Mouse (Mus musculus) MEL (cell line): ENCODE measurements around the gene Sri. TPM values are rescaled to one million over a fixed set of nuclear protein-coding genes. Genes with fewer than 3 reads are reported as not detected.

Experiments
- DNase-seq: peaks from one replicate; pipeline ENCODE4 v3.0.0; 2011; ENCODE audit warnings: low read depth, low spot score
- H3K27ac ChIP-seq: 2 replicates; pipeline ENCODE4 v1.5.1; 2012; ENCODE audit warnings: low read depth, mild to moderate bottlenecking, control low read depth, low read length, moderate library complexity; ENCODE audit not compliant: control insufficient read depth
- H3K27me3 ChIP-seq, 2 experiments: fragments of 150-350 bp in 1 of 2; sonication (generic) in 1 of 2; 2 replicates each; pipeline ENCODE4 v1.6.1; 2012; ENCODE audit warnings: low read length in 2 of 2, mild to moderate bottlenecking in 2 of 2, improper control_type of control experiment in 1 of 2, moderate library complexity in 1 of 2; ENCODE audit not compliant: insufficient read depth in 2 of 2, control insufficient read depth in 1 of 2
- H3K36me3 ChIP-seq, 2 experiments: 2 replicates each; pipeline ENCODE4 v1.6.1; 2012 to 2014; ENCODE audit warnings: low read length in 2 of 2, improper control_type of control experiment in 1 of 2, inconsistent platforms in 1 of 2, mild to moderate bottlenecking in 1 of 2; ENCODE audit not compliant: insufficient read depth in 2 of 2, control insufficient read depth in 1 of 2
- H3K4me1 ChIP-seq, 2 experiments: fragments of 150-350 bp in 1 of 2; sonication (generic) in 1 of 2; 2 replicates each; pipeline ENCODE4 v1.6.1; 2012; ENCODE audit warnings: low read length in 2 of 2, improper control_type of control experiment in 1 of 2, mild to moderate bottlenecking in 1 of 2; ENCODE audit not compliant: insufficient read depth in 2 of 2, control insufficient read depth in 1 of 2
- H3K4me3 ChIP-seq, 2 experiments: fragments of 150-350 bp in 1 of 2; sonication (generic) in 1 of 2; 2 replicates each; pipeline ENCODE4 v1.5.1; 2012; ENCODE audit warnings: low read depth in 2 of 2, low read length in 2 of 2, mild to moderate bottlenecking in 2 of 2, moderate library complexity in 2 of 2, control low read depth in 1 of 2, improper control_type of control experiment in 1 of 2; ENCODE audit not compliant: control insufficient read depth in 1 of 2, insufficient read depth in 1 of 2
- H3K79me2 ChIP-seq: 2 replicates; pipeline ENCODE4 v1.6.1; 2012; ENCODE audit warnings: mild to moderate bottlenecking, low read length, moderate library complexity; ENCODE audit not compliant: control insufficient read depth, poor library complexity, insufficient read depth
- H3K9ac ChIP-seq: 2 replicates; pipeline ENCODE4 v1.6.1; 2012; ENCODE audit warnings: low read depth, mild to moderate bottlenecking, control low read depth, low read length, moderate library complexity; ENCODE audit not compliant: control insufficient read depth, poor library complexity, severe bottlenecking
- H3K9me3 ChIP-seq: fragments of 150-350 bp; sonication (generic); replicated peaks from 2 replicates; pipeline ENCODE4 v1.6.1; 2012; ENCODE audit warnings: mild to moderate bottlenecking, low read length, improper control_type of control experiment, moderate library complexity; ENCODE audit not compliant: insufficient read depth
- CHD1 ChIP-seq: IDR thresholded peaks from 2 replicates; pipeline ENCODE4 v1.6.1; 2012; ENCODE audit warnings: low read depth, mild to moderate bottlenecking, inconsistent platforms, low read length, improper control_type of control experiment
- ELF1 ChIP-seq: IDR thresholded peaks from 2 replicates; pipeline ENCODE4 v1.6.1; 2014; ENCODE audit warnings: low read depth, mild to moderate bottlenecking, inconsistent platforms, low read length, improper control_type of control experiment, moderate library complexity
- GABPA ChIP-seq: IDR thresholded peaks from 2 replicates; pipeline ENCODE4 v1.6.1; 2012; ENCODE audit warnings: low read depth, mild to moderate bottlenecking, inconsistent platforms, low read length, improper control_type of control experiment, moderate library complexity
- KAT2A ChIP-seq: conservative IDR thresholded peaks from 2 replicates; pipeline ENCODE4 v1.6.1; 2012; ENCODE audit warnings: low read depth, low read length, improper control_type of control experiment, inconsistent platforms
- MAX ChIP-seq: IDR thresholded peaks from 2 replicates; pipeline ENCODE4 v1.6.1; 2011; ENCODE audit warnings: low read length, improper control_type of control experiment
- MAZ ChIP-seq: IDR thresholded peaks from 2 replicates; pipeline ENCODE4 v1.6.1; 2012; ENCODE audit warnings: low read depth, mild to moderate bottlenecking, inconsistent platforms, low read length, improper control_type of control experiment
- MEF2A ChIP-seq: IDR thresholded peaks from 2 replicates; pipeline ENCODE4 v1.6.1; 2014; ENCODE audit warnings: low read depth, mild to moderate bottlenecking, inconsistent platforms, low read length, improper control_type of control experiment; ENCODE audit not compliant: poor library complexity, insufficient replicate concordance, severe bottlenecking; ENCODE audit errors: extremely low read depth
- MXI1 ChIP-seq: IDR thresholded peaks from 2 replicates; pipeline ENCODE4 v1.6.1; 2011; ENCODE audit warnings: mild to moderate bottlenecking, low read depth, low read length, improper control_type of control experiment
- NRF1 ChIP-seq: IDR thresholded peaks from 2 replicates; pipeline ENCODE4 v1.6.1; 2014; ENCODE audit warnings: low read depth, mild to moderate bottlenecking, inconsistent platforms, low read length, improper control_type of control experiment, moderate library complexity; ENCODE audit not compliant: poor library complexity, insufficient read depth, severe bottlenecking
- POLR2A ChIP-seq, 2 experiments: IDR thresholded peaks; 2 replicates each; pipeline ENCODE4 v1.6.1; 2011 to 2012; ENCODE audit warnings: low read length in 2 of 2, mild to moderate bottlenecking in 2 of 2, control low read depth in 1 of 2, improper control_type of control experiment in 1 of 2, low read depth in 1 of 2, moderate library complexity in 1 of 2; ENCODE audit not compliant: control insufficient read depth in 1 of 2, insufficient read depth in 1 of 2, poor library complexity in 1 of 2
- POLR2AphosphoS2 ChIP-seq: IDR thresholded peaks from 2 replicates; pipeline ENCODE4 v1.6.1; 2011; ENCODE audit warnings: low read length, improper control_type of control experiment
- RCOR1 ChIP-seq: IDR thresholded peaks from 2 replicates; pipeline ENCODE4 v1.6.1; 2012; ENCODE audit warnings: low read depth, mild to moderate bottlenecking, inconsistent platforms, low read length, improper control_type of control experiment
- SIN3A ChIP-seq: IDR thresholded peaks from 2 replicates; pipeline ENCODE4 v1.6.1; 2012; ENCODE audit warnings: low read length, improper control_type of control experiment, inconsistent platforms
- SMC3 ChIP-seq: IDR thresholded peaks from 2 replicates; pipeline ENCODE4 v1.6.1; 2011; ENCODE audit warnings: low read depth, low read length, improper control_type of control experiment
- TAL1 ChIP-seq: IDR thresholded peaks from 2 replicates; pipeline ENCODE4 v1.6.1; 2012; ENCODE audit warnings: mild to moderate bottlenecking, inconsistent platforms, low read length, moderate library complexity, mixed read lengths
- TBP ChIP-seq: IDR thresholded peaks from 2 replicates; pipeline ENCODE4 v1.8.0; 2011; ENCODE audit warnings: low read depth, low read length, improper control_type of control experiment
- UBTF ChIP-seq: IDR thresholded peaks from 2 replicates; pipeline ENCODE4 v1.6.1; 2012; ENCODE audit warnings: low read depth, mild to moderate bottlenecking, inconsistent platforms, low read length, improper control_type of control experiment, moderate library complexity, borderline replicate concordance; ENCODE audit not compliant: insufficient read depth
- USF1 ChIP-seq: IDR thresholded peaks from 2 replicates; pipeline ENCODE4 v1.6.1; 2014; ENCODE audit warnings: low read depth, mild to moderate bottlenecking, inconsistent platforms, low read length, improper control_type of control experiment, moderate library complexity
- ZC3H11A ChIP-seq: IDR thresholded peaks from 2 replicates; pipeline ENCODE4 v1.6.1; 2012; ENCODE audit warnings: low read depth, mild to moderate bottlenecking, inconsistent platforms, low read length, improper control_type of control experiment
- ZMIZ1 ChIP-seq: IDR thresholded peaks from 2 replicates; pipeline ENCODE4 v1.6.1; 2012; ENCODE audit warnings: low read depth, mild to moderate bottlenecking, inconsistent platforms, low read length, improper control_type of control experiment, moderate library complexity
- polyA plus RNA-seq, 2 experiments: library from polyadenylated mRNA; stranded (reverse) in 1 of 2; unstranded in 1 of 2; fragments of >175 nt in 1 of 2; fragments of >200 nt in 1 of 2; gene quantifications; 2 replicates each; pipeline versions ENCODE4 v1.2.1 to v1.2.4; 2012; ENCODE audit warnings: low replicate concordance in 2 of 2, low read depth in 1 of 2; ENCODE audit not compliant: insufficient read length in 2 of 2, insufficient read depth in 1 of 2, missing spikeins in 1 of 2
- total RNA-seq: library from RNA; depleted of rRNA; stranded (reverse); fragments of 300-350 nt; gene quantifications from 2 replicates; pipeline ENCODE4 v1.2.3, GENCODE M21; 2012

Sri gene
- total and polyA plus RNA-seq, 3 experiments = 115 to 124 TPM; not detected in 1

DNA sequence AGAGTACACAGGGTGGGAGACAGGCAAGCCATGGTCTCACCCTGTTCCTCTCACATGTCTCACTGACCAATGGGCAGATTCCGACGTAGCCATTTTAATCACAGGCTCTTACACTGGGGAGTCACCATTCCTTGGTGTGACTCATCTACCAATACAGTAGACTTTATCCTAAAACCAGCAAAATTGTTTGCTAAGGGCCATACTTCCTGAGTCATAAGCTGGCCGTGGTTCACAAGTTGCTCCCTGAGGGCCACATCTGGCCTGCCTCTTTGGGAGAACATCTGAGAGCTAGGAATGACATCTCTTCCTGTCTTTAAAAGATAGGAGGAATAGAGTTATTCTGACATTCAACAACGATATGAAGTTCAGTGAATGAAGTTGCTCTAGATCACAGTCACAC lies 7.9 kb downstream of the Sri start:
- Histone ChIP-seq H3K4me3 (no peak overlapping the region), H3K4me1 (peaks cover 0 to 5% of the 10 kb centered on the region in 2 experiments; a peak in 2 of 4 replicates), H3K27me3 (no peaks in the 10 kb centered on the region; a peak in 1 of 4 replicates), H3K79me2 (peaks cover 7% of the 10 kb centered on the region; the same call in 1 of the 2 replicates), H3K36me3 (peaks cover 0 to 5% of the 10 kb centered on the region in 2 experiments; a peak in 2 of 4 replicates), H3K9me3 (no peaks in the 10 kb centered on the region), H3K27ac (no peak overlapping the region), H3K9ac (no peak overlapping the region)
- no peak for TF ChIP-seq POLR2AphosphoS2
- no peak for TF ChIP-seq UBTF
- TF ChIP-seq USF1 = no peak
- TF ChIP-seq MAX = no peak
- TF ChIP-seq MAZ = no peak
- TF ChIP-seq RCOR1 = no peak
- TF ChIP-seq MEF2A = no peak
- TF ChIP-seq NRF1 = no peak
- TF ChIP-seq KAT2A = no peak
- TF ChIP-seq ZMIZ1 = no peak
- TF ChIP-seq GABPA = no peak
- TF ChIP-seq TBP = no peak
- TF ChIP-seq MXI1 = no peak
- no peak for TF ChIP-seq SIN3A
- no peak for TF ChIP-seq TAL1
- no peak for TF ChIP-seq CHD1
- TF ChIP-seq SMC3 = no peak
- no peak for TF ChIP-seq ZC3H11A
- TF ChIP-seq ELF1 = no peak
- TF ChIP-seq POLR2A (IDR thresholded peaks at IDR 0.05; ENCODE audit: control insufficient read depth in 1 of 2, insufficient read depth in 1 of 2, low read depth in 1 of 2, low read length in 2 of 2, poor library complexity in 1 of 2) = no peak
- DNase-seq = no peak

DNA sequence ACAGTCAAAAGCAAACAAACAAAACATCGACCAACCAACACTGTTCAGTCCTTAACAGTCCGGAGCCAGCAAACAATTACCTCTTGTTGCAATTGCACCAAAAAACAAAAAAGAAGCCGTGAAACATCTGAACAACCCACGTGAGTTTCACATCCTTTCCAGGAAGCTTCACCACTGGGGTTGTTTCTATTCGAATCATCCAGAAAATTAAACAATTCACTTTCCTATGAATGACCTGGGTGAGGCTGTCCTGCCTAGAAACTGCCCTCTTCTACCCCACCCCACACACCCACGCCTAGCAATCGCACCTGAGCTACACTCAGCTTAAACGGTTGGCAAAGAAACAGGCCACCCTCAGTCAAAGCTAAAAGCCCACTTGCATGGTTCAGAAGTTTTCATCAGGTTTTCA lies 9.8 kb downstream of the Sri start:
- Histone ChIP-seq H3K27me3 (no peaks in the 10 kb centered on the region), H3K36me3 (peaks cover 0 to 5% of the 10 kb centered on the region in 2 experiments; a peak in 2 of 4 replicates), H3K9me3 (no peaks in the 10 kb centered on the region)
- DNase-seq = no peak
- TF ChIP-seq RCOR1 (0 out of 2 replicates have a peak, but pooled peaks have one; percentile 15), MXI1 (no peak)
- TF ChIP-seq, all 39 proteins: peak for 1
- Histone ChIP-seq H3K4me3 (peak overlapping the region; percentile 92 to 99), H3K27ac (peak overlapping the region; percentile 81), H3K4me1 (peaks cover 0 to 5% of the 10 kb centered on the region in 2 experiments; a peak in 2 of 4 replicates), H3K79me2 (peaks cover 7% of the 10 kb centered on the region; the same call in 1 of the 2 replicates), H3K9ac (peak overlapping the region; percentile 99)
